Mouse (Mus musculus): ENCODE results near the gene Pcbp2. TPM values are rescaled to one million over a fixed set of nuclear protein-coding genes. Genes with fewer than 3 reads are reported as not detected.

The Pcbp2 gene
- polyA plus RNA-seq, 1 experiment from 2014 or later, result 68.4 TPM

DNA sequence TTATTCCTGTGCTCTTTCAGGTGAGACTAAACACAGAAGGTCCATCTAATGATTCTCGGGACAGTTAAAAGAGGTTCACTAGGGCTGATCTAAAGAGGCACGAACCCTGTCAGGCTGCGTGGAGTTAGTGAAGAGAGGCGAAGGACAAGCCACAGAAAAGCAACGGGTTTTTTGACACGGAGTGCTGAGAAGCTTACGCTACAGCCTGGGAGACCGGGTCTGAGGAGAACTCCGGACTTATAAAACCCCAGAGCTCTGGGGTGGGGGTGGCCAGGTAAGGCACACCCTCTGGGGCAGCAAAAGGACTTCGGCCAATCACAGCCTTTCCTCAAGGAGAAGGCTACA is 47.3 kb downstream of the Pcbp2 start:
- H3K27me3 ChIP-seq (ENCODE audit: insufficient read depth, low read length), result 0 out of 2 replicates have a peak, but pooled peaks cover 5% of the 10 kb centered on the region
- H3K36me3 ChIP-seq (replicated peaks; ENCODE audit: insufficient read depth, low read length), result peaks cover 6% of the 10 kb centered on the region
- peaks cover 21% of the 10 kb centered on the region for H3K4me1 ChIP-seq (ENCODE audit: insufficient read depth)
- H3K27ac ChIP-seq (ENCODE audit: low read depth), result peak overlapping the region; percentile 81
- no peak for TF ChIP-seq EP300 (IDR thresholded peaks at IDR 0.05; ENCODE audit: low read depth)
- no peak for TF ChIP-seq CTCF (IDR thresholded peaks at IDR 0.05; ENCODE audit: low read depth)
- no peaks in the 10 kb centered on the region for H3K9me3 ChIP-seq (ENCODE audit: low read length)
- WGBS (ENCODE audit: insufficient replicate concordance), result 0% methylated on average over 10 of the region's 10 CpGs
- DNase-seq (no peak), ATAC-seq (no peak)
- H3K9ac ChIP-seq (replicated peaks), result peak overlapping the region; percentile 88
- H3K4me3 ChIP-seq (ENCODE audit: low read depth, low read length), result peak overlapping the region; percentile 62
- H3K4me2 ChIP-seq (ENCODE audit: low read depth, low read length), result peak overlapping the region; percentile 100

DNA sequence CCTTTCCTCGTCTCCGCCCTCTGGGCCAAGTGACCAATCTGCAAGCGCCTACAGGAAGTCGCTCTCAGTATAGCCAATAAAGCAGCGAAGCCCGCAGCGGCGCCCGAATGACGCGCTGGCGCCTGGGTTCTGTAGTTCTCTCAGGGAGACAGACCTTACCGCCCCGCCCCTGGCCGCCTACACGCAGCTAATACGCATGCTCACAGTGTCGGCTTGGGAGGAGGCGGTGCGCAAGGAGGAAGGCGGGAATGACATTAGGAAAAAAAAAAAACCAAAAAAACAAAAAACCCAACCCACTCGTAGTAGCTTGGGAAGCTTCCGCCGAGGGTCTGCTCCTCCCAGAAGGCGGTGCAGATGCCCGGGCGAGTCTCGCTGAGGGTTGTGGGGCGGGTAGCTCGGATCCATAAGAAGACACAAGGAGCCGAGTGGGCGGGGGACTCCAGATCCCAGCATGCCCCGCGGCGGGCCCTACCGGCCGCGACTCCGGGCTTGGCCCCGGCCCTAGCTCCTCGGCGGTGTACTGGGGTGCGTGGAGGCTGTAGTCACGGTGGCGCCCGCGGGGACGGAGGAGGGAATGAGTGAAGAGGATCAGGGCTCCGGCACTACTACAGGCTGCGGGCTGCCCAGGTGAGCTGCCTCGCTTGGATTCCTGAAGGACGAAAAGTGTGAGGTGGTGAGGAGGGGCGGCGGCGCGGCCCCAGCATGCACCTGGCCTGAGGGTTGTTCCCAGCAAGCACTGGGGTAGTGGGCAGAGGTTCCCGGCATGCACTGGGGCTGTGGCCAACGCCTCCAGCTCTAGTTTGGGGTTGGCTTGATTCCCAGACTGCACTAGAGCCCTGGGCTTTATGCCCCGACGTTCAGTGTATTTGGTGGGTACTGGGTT is 47.9 kb downstream of the Pcbp2 start, which contains the start of gene Tarbp2:
Gene Tarbp2 (plus strand): TSS at position 217 of the 883 bp plus-strand sequence.
- Histone ChIP-seq H3K9ac (replicated peaks) (peak within 1 kb of the TSS; percentile 88), H3K4me1 (ENCODE audit: insufficient read depth) (peaks cover 21% of the 10 kb centered on the region), H3K4me2 (ENCODE audit: low read depth, low read length) (peak within 1 kb of the TSS; percentile 100), H3K4me3 (ENCODE audit: low read depth, low read length) (peak within 1 kb of the TSS; percentile 62), H3K36me3 (replicated peaks; ENCODE audit: insufficient read depth, low read length) (peaks cover 6% of the 10 kb centered on the region), H3K9me3 (ENCODE audit: low read length) (no peaks in the 10 kb centered on the region), H3K27me3 (ENCODE audit: insufficient read depth, low read length) (0 out of 2 replicates have a peak, but pooled peaks cover 5% of the 10 kb centered on the region), H3K27ac (ENCODE audit: low read depth) (peak within 1 kb of the TSS; percentile 98)
- WGBS (ENCODE audit: insufficient replicate concordance), result under 1% methylated on average over 57 of the region's 60 CpGs
- TF ChIP-seq EP300 (IDR thresholded peaks at IDR 0.05; ENCODE audit: low read depth) (no peak; the same call in 1 of the 2 replicates), CTCF (IDR thresholded peaks at IDR 0.05; ENCODE audit: low read depth) (no peak)
- peak; percentile 90 for ATAC-seq
- DNase-seq, result peak; percentile 99

DNA sequence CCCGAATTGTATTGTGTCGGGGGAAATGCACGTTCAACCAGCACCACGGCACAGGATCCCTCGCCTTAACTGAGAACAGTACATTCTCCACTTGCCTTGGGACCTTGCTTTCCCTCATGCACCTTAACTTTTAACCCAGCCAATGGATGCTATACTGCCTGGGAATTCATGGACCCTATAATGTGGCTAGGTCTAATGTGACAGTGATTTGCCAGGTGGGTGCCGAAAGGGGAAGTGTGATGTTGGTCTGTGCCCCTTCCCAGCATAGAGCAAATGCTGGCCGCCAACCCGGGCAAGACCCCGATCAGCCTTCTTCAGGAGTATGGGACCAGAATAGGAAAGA is 48.5 kb downstream of the Pcbp2 start:
- 0 out of 2 replicates have a peak, but pooled peaks cover 5% of the 10 kb centered on the region for H3K27me3 ChIP-seq (ENCODE audit: insufficient read depth, low read length)
- ATAC-seq, result no peak
- H3K9me3 ChIP-seq (ENCODE audit: low read length), result no peaks in the 10 kb centered on the region
- H3K9ac ChIP-seq (replicated peaks), result peak overlapping the region; percentile 88
- TF ChIP-seq EP300 (IDR thresholded peaks at IDR 0.05; ENCODE audit: low read depth) (no peak), CTCF (IDR thresholded peaks at IDR 0.05; ENCODE audit: low read depth) (0 out of 2 replicates have a peak, but pooled peaks have one; percentile 1)
- no peak for DNase-seq
- H3K4me2 ChIP-seq (ENCODE audit: low read depth, low read length), result peak overlapping the region; percentile 100
- peak overlapping the region; percentile 62 for H3K4me3 ChIP-seq (ENCODE audit: low read depth, low read length)
- peaks cover 21% of the 10 kb centered on the region for H3K4me1 ChIP-seq (ENCODE audit: insufficient read depth)
- H3K36me3 ChIP-seq (replicated peaks; ENCODE audit: insufficient read depth, low read length), result peaks cover 6% of the 10 kb centered on the region
- 9% methylated on average over 9 of the region's 9 CpGs for WGBS (ENCODE audit: insufficient replicate concordance)
- peak overlapping the region; percentile 98 for H3K27ac ChIP-seq (ENCODE audit: low read depth)

DNA sequence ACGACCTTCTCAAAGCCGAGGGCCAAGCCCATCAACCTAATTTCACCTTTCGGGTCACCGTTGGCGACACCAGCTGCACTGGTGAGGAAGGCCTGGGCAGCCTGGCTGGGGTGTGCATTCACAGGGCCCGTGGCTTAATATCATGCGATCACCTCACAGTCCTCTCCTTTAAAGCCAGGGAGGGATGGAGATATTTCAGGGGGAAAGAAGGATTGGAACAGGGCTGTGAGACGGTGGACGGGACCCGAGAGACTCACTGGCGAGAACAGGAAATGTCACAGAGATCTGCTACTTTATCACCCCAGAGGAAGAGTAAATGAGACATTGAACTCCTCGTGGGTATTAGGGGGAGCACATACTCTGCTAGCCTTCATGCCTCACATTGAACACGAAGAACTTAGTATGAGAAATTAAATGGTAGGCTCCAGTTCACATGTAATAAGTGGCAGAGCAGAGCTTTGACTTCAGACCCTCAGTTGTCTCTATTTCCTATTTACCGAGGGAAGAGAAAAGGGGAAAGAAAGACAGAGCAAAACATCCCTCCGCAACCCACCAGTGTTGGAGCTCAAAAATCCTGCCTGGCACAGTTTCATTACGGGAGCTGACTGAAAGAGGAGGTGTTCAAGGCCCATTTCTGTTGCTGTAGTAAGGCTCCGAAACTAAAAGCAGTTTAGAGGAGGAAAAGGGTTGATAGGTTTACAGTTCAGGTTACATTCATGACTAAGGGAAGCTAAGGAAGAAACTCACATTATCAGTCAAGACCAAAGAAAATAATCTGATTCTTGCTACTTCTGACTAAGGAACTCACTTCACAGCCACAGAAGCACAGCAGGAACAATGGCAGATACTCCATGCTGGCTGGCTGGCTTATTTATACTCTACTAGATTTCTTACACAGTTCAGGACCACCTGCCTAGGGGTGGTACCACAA is 49.1 kb downstream of the Pcbp2 start:
- H3K4me1 ChIP-seq (ENCODE audit: insufficient read depth), result peaks cover 21% of the 10 kb centered on the region

DNA sequence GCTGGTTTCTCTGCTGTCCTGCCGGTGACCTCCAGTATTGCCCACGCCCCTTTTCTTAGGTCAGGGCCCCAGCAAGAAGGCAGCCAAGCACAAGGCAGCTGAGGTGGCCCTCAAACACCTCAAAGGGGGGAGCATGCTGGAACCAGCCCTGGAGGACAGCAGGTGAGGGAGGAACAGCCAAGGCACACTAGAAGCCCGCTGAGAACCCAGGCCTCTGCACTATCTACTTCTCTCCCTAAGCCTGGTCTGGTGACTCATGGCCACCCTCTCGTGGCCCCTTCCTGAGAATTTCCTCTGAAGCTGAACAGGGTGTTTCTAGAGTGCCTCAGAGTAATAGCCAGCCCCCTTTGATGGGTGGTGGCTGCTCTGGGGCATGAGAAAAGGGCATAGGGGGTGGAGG is 50.1 kb downstream of the Pcbp2 start:
- Histone ChIP-seq H3K4me1 (ENCODE audit: insufficient read depth) (peaks cover 21% of the 10 kb centered on the region), H3K4me3 (ENCODE audit: low read depth, low read length) (no peak overlapping the region), H3K9ac (replicated peaks) (no peak overlapping the region), H3K27ac (ENCODE audit: low read depth) (0 out of 2 replicates have a peak overlapping the region, but pooled peaks have one; percentile 11), H3K4me2 (ENCODE audit: low read depth, low read length) (no peak overlapping the region), H3K9me3 (ENCODE audit: low read length) (no peaks in the 10 kb centered on the region), H3K27me3 (ENCODE audit: insufficient read depth, low read length) (0 out of 2 replicates have a peak, but pooled peaks cover 5% of the 10 kb centered on the region), H3K36me3 (replicated peaks; ENCODE audit: insufficient read depth, low read length) (peaks cover 13% of the 10 kb centered on the region)
- DNase-seq (no peak), ATAC-seq (no peak)
- no peak for TF ChIP-seq CTCF (IDR thresholded peaks at IDR 0.05; ENCODE audit: low read depth)
- TF ChIP-seq EP300 (IDR thresholded peaks at IDR 0.05; ENCODE audit: low read depth), result no peak
- 41% methylated on average over 4 of the region's 4 CpGs for WGBS (ENCODE audit: insufficient replicate concordance)

More for the DNA sequence above, 49.1 kb downstream of the Pcbp2 start:
- Histone ChIP-seq H3K36me3 (replicated peaks; ENCODE audit: insufficient read depth, low read length) (peaks cover 11% of the 10 kb centered on the region), H3K9me3 (ENCODE audit: low read length) (no peaks in the 10 kb centered on the region), H3K27me3 (ENCODE audit: insufficient read depth, low read length) (0 out of 2 replicates have a peak, but pooled peaks cover 5% of the 10 kb centered on the region), H3K4me3 (ENCODE audit: low read depth, low read length) (peak overlapping the region; percentile 62), H3K9ac (replicated peaks) (peak overlapping the region; percentile 88), H3K27ac (ENCODE audit: low read depth) (peak overlapping the region; percentile 98), H3K4me2 (ENCODE audit: low read depth, low read length) (peak overlapping the region; percentile 100)
- DNase-seq (no peak), ATAC-seq (no peak)
- WGBS (ENCODE audit: insufficient replicate concordance), result 33% methylated on average over 16 of the region's 17 CpGs
- TF ChIP-seq EP300 (IDR thresholded peaks at IDR 0.05; ENCODE audit: low read depth) (no peak), CTCF (IDR thresholded peaks at IDR 0.05; ENCODE audit: low read depth) (no peak)

All from liver, postnatal 0 days (tissue).